Mouse (Mus musculus) layer of hippocampus, adult 2 months (tissue): ENCODE results near the gene Wdr49. TPM values are rescaled to one million over a fixed set of nuclear protein-coding genes. Genes with fewer than 3 reads are reported as not detected.

ENCODE experiments used
- DNase-seq, 2 experiments: peaks; one replicate each; pipeline ENCODE4 v3.0.0; 2022; ENCODE audit warnings: low spot score in 2 of 2
- H3K27ac ChIP-seq: fragments of 200-600 bp; 2 replicates; pipeline ENCODE4 v1.8.1; 2022
- H3K4me3 ChIP-seq: fragments of 200-600 bp; 2 replicates; pipeline ENCODE4 v1.8.1; 2022; ENCODE audit warnings: mild to moderate bottlenecking
- CTCF ChIP-seq: fragments of 200-600 bp; conservative IDR thresholded peaks from 2 replicates; pipeline ENCODE4 v1.8.1; 2022; ENCODE audit warnings: antibody characterized with exemption, mild to moderate bottlenecking, moderate library complexity
- total RNA-seq, 2 experiments: library from RNA; stranded (reverse); gene quantifications; 2 replicates each; pipeline ENCODE4 v1.2.3; 2021

Wdr49 gene
- total RNA-seq, 2 experiments from 2014 or later: 1.1 to 1.4 TPM

GRCm38 (mm10) chr3:75293243-75293642 is 188.7 kb downstream of the Wdr49 start:
- DNase-seq: no peak
- H3K4me3 ChIP-seq: no peak overlapping the region
- no peak overlapping the region for H3K27ac ChIP-seq
- TF ChIP-seq CTCF: no peak

DNA sequence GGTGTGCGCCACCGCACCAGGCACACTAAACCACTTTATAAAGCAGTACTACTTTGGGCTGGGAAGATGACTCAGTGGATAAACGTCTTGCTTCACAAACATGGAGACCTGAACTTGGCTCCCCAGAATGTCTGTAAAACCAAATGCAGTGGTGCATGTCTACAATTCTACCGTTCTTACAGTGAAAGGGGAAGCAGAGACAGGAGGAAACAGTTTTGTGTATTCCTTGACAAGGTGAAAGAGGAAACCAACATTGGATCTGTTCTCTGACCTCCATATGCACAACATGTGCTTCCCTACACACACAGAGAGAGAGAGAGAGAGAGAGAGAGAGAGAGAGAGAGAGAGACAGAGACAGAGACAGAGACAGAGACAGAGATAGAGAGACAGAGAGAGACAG is 204.5 kb downstream of the Wdr49 start:
- no peak for DNase-seq
- TF ChIP-seq CTCF: no peak
- H3K4me3 ChIP-seq: no peak overlapping the region
- H3K27ac ChIP-seq: no peak overlapping the region

GRCm38 (mm10) chr3:75276522-75276921 is 205.4 kb downstream of the Wdr49 start:
- no peak for DNase-seq
- Histone ChIP-seq H3K27ac (no peak overlapping the region), H3K4me3 (no peak overlapping the region)
- TF ChIP-seq CTCF: no peak

DNA sequence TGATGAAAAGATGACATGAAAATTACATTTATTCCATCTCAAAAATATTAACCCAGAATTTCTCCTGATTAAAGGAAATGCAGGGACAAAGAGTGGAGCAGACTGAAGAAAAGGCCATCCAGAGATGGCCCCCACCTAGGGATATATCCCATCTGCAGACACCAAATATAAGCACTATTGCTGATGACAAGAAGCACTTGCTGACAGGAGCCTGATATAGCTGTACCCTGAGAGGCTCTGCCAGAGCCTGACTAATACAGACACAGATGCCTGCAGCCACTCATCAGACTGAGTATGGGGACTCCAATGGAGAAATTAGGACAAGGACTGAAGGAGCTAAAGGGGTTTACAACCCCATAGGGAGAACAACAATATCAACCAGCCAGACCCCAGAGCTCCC is 206.8 kb downstream of the Wdr49 start:
- Histone ChIP-seq H3K4me3 (no peak overlapping the region), H3K27ac (no peak overlapping the region)
- no peak for DNase-seq
- no peak for TF ChIP-seq CTCF

- Histone ChIP-seq H3K4me3 (no peak within 1 kb of the TSS), H3K27ac (no peak within 1 kb of the TSS)
- no peak for DNase-seq
- TF ChIP-seq CTCF: no peak
Measured at GRCm38 (mm10) chr3:75269978-75270377, 212.0 kb downstream of the Wdr49 start, which contains the start of gene Serpini2. Serpini2 (minus strand) TSS chr3:75270078.

- no peak overlapping the region for H3K4me3 ChIP-seq
- no peak overlapping the region for H3K27ac ChIP-seq
- no peak for TF ChIP-seq CTCF
- peak in 1 of 2 experiments; percentile 3 for DNase-seq
Measured at GRCm38 (mm10) chr3:75259356-75259755, 222.6 kb downstream of the Wdr49 start.

Other genes starting within 250 kb of the Wdr49 start
- gene Serpini2, start 212.1 kb downstream of the Wdr49 start, total RNA-seq: not detected
- 10 to 100 TPM; 58.3 to 62.9 TPM for gene Pdcd10, start 74.7 kb upstream of the Wdr49 start, total RNA-seq
- gene Serpini1, start 75.4 kb upstream of the Wdr49 start, total RNA-seq: 100 to 1,000 TPM; 182 to 189 TPM